Mouse (Mus musculus) cortical plate, adult 2 months (tissue): ENCODE measurements around the gene Ccni.

Experiments
- CTCF ChIP-seq: fragments of 200-500 bp; IDR thresholded peaks from 2 replicates; pipeline ENCODE4 v1.5.1; 2011; ENCODE audit warnings: mild to moderate bottlenecking, control low read depth, low read length; ENCODE audit not compliant: insufficient read depth; ENCODE audit errors: extremely low read depth
- POLR2A ChIP-seq: fragments of 200-500 bp; IDR thresholded peaks from 2 replicates; pipeline ENCODE4 v1.6.1; 2011; ENCODE audit warnings: mild to moderate bottlenecking, low read length, control low read depth; ENCODE audit not compliant: insufficient read depth; ENCODE audit errors: extremely low read depth

- no peak for TF ChIP-seq CTCF
- no peak for TF ChIP-seq POLR2A
Measured at GRCm38 (mm10) chr5:93218375-93218774, 12.1 kb upstream of the Ccni start.
